ENCODE assay signal across 15 mouse cellular contexts in genomic region chr13:115508646-115509045, GRCm38 (mm10).
DNase-seq lines count a peak whose midpoint lies in the region; ATAC-seq and TF ChIP-seq lines count a peak whose summit lies in the region.
"Had no signal": no experiment of that assay in that cellular context is flagged by ENCODE, and none has a peak within 500 bp of the region (broad histone marks: within the 10 kb centered on the region; RNA-seq: fewer than 3 reads in every experiment).

No protein-coding gene starts in this region.

- H3K4me3 ChIP-seq in kidney, embryonic 15.5 days (replicated peaks), result no peak overlapping the region
- H3K4me3 ChIP-seq in hindbrain, postnatal 0 days (ENCODE audit: low read length), result no peak overlapping the region
- H3K4me3 ChIP-seq in lung, postnatal 0 days (ENCODE audit: low read depth, low read length), result no peak overlapping the region
- H3K4me3 ChIP-seq: embryonic facial prominence, embryonic 13.5 days; limb, embryonic 10.5 days; liver, embryonic 12.5 days had no signal

- H3K4me1 ChIP-seq in kidney, embryonic 15.5 days, result no peaks in the 10 kb centered on the region
- no peaks in the 10 kb centered on the region for H3K4me1 ChIP-seq in hindbrain, postnatal 0 days (ENCODE audit: insufficient read depth, low read length)
- no peaks in the 10 kb centered on the region for H3K4me1 ChIP-seq in lung, postnatal 0 days (ENCODE audit: insufficient read depth, low read depth, low read length)
- H3K4me1 ChIP-seq: embryonic facial prominence, embryonic 13.5 days; limb, embryonic 10.5 days; liver, embryonic 12.5 days had no signal

- no peaks in the 10 kb centered on the region for H3K36me3 ChIP-seq in kidney, embryonic 15.5 days
- H3K36me3 ChIP-seq in hindbrain, postnatal 0 days (ENCODE audit: insufficient read depth, low read length), result no peaks in the 10 kb centered on the region
- no peaks in the 10 kb centered on the region for H3K36me3 ChIP-seq in lung, postnatal 0 days (ENCODE audit: insufficient read depth, low read length)
- H3K36me3 ChIP-seq: embryonic facial prominence, embryonic 13.5 days; limb, embryonic 10.5 days; liver, embryonic 12.5 days had no signal

- H3K4me2 ChIP-seq in kidney, embryonic 15.5 days, result no peak overlapping the region
- no peak overlapping the region for H3K4me2 ChIP-seq in hindbrain, postnatal 0 days (ENCODE audit: low read depth, low read length)
- H3K4me2 ChIP-seq in lung, postnatal 0 days (replicated peaks; ENCODE audit: low read depth, low read length), result no peak overlapping the region
- H3K4me2 ChIP-seq: embryonic facial prominence, embryonic 13.5 days; liver, embryonic 12.5 days had no signal

- 20% methylated on average over 3 of the region's 3 CpGs for WGBS in kidney, embryonic 15.5 days
- 20% methylated on average over 3 of the region's 3 CpGs for WGBS in hindbrain, postnatal 0 days
- 73% methylated on average over 3 of the region's 3 CpGs for WGBS in lung, postnatal 0 days

- no peak for DNase-seq in kidney, postnatal 14 days
- DNase-seq in right cerebral cortex, postnatal 10 days (ENCODE audit: low spot score in 2 of 2), result peak; percentile 23 to 26
- no peak for DNase-seq in right cerebral cortex, postnatal 14 days
- DNase-seq in hindbrain, postnatal 0 days (ENCODE audit: low spot score), result peak; percentile 19
- no peak for DNase-seq in frontal cortex, postnatal 14 days (ENCODE audit: low spot score in 2 of 2)
- no peak for DNase-seq in lung, postnatal 0 days (ENCODE audit: low spot score)
- no peak for DNase-seq in layer of hippocampus, adult 11-12 months (ENCODE audit: low spot score)
- DNase-seq: adrenal gland, adult 2 months; cerebellum, adult 2 months; heart, postnatal 10 days; right cerebral cortex, adult 18-20 months had no signal

- no peak overlapping the region for H3K9ac ChIP-seq in kidney, embryonic 15.5 days
- H3K9ac ChIP-seq in hindbrain, postnatal 0 days (replicated peaks; ENCODE audit: low read length), result no peak overlapping the region
- no peak overlapping the region for H3K9ac ChIP-seq in lung, postnatal 0 days (replicated peaks; ENCODE audit: low read depth)
- H3K9ac ChIP-seq: embryonic facial prominence, embryonic 13.5 days; liver, embryonic 12.5 days had no signal

- H3K9me3 ChIP-seq in kidney, embryonic 15.5 days (replicated peaks), result no peaks in the 10 kb centered on the region
- H3K9me3 ChIP-seq in hindbrain, postnatal 0 days (ENCODE audit: low read length), result 0 out of 2 replicates have a peak, but pooled peaks cover 3% of the 10 kb centered on the region
- H3K9me3 ChIP-seq in lung, postnatal 0 days (ENCODE audit: low read length), result no peaks in the 10 kb centered on the region
- H3K9me3 ChIP-seq: liver, embryonic 12.5 days had no signal

- no peak for TF ChIP-seq EP300 in lung, postnatal 0 days (IDR thresholded peaks at IDR 0.05)

- H3K27ac ChIP-seq in kidney, embryonic 15.5 days, result no peak overlapping the region
- H3K27ac ChIP-seq in hindbrain, postnatal 0 days, result no peak overlapping the region
- no peak overlapping the region for H3K27ac ChIP-seq in lung, postnatal 0 days (ENCODE audit: low read length)
- H3K27ac ChIP-seq: embryonic facial prominence, embryonic 13.5 days; limb, embryonic 10.5 days; liver, embryonic 12.5 days had no signal

- TF ChIP-seq CTCF in hindbrain, postnatal 0 days (IDR thresholded peaks at IDR 0.05; ENCODE audit: low read depth), result no peak
- TF ChIP-seq CTCF in lung, postnatal 0 days (IDR thresholded peaks at IDR 0.05), result no peak

- ATAC-seq in kidney, embryonic 15.5 days (replicated peaks; ENCODE audit: low FRiP score), result peak; percentile 95
- ATAC-seq in hindbrain, postnatal 0 days, result no peak
- no peak for ATAC-seq in lung, postnatal 0 days
- ATAC-seq: liver, embryonic 12.5 days had no signal

- H3K27me3 ChIP-seq in kidney, embryonic 15.5 days, result no peaks in the 10 kb centered on the region
- H3K27me3 ChIP-seq in hindbrain, postnatal 0 days (ENCODE audit: insufficient read depth, low read length), result no peaks in the 10 kb centered on the region
- no peaks in the 10 kb centered on the region for H3K27me3 ChIP-seq in lung, postnatal 0 days (replicated peaks; ENCODE audit: insufficient read depth, low read length)
- H3K27me3 ChIP-seq: embryonic facial prominence, embryonic 13.5 days; liver, embryonic 12.5 days had no signal

Comparison
In these comparisons a context has a peak if more than half of its experiments do, and no peak if none do; other contexts are left out.
1. DNase-seq: peak in right cerebral cortex, postnatal 10 days (2 of 2) and hindbrain, postnatal 0 days (single experiment); none in kidney, postnatal 14 days (single experiment), right cerebral cortex, postnatal 14 days (single experiment), frontal cortex, postnatal 14 days (0 of 2), lung, postnatal 0 days (single experiment) and layer of hippocampus, adult 11-12 months (single experiment).